Mouse (Mus musculus) midbrain, embryonic 10.5 days (tissue): ENCODE measurements around the gene Mtus2. TPM values are rescaled to one million over a fixed set of nuclear protein-coding genes. Genes with fewer than 3 reads are reported as not detected.

Experiments
- DNase-seq: peaks from one replicate; pipeline ENCODE4 v3.0.0-alpha.2; 2017; ENCODE audit warnings: low spot score
- H3K27ac ChIP-seq: fragments of 300-500 bp; sonication (generic); replicated peaks from 2 replicates; pipeline ENCODE4 v1.5.1; 2016; ENCODE audit warnings: mild to moderate bottlenecking
- H3K27me3 ChIP-seq: fragments of 300-500 bp; sonication (generic); 2 replicates; pipeline ENCODE4 v1.6.1; 2016; ENCODE audit warnings: low read depth, mild to moderate bottlenecking; ENCODE audit not compliant: poor library complexity, severe bottlenecking
- H3K36me3 ChIP-seq: fragments of 300-500 bp; sonication (generic); 2 replicates; pipeline ENCODE4 v1.6.1; 2016; ENCODE audit warnings: mild to moderate bottlenecking, moderate library complexity
- H3K4me1 ChIP-seq: fragments of 300-500 bp; sonication (generic); 2 replicates; pipeline ENCODE4 v1.6.1; 2016
- H3K4me3 ChIP-seq: fragments of 300-500 bp; sonication (generic); 2 replicates; pipeline ENCODE4 v1.5.1; 2016; ENCODE audit warnings: mild to moderate bottlenecking, moderate library complexity
- H3K9me3 ChIP-seq: fragments of 300-500 bp; sonication (generic); replicated peaks from 2 replicates; pipeline ENCODE4 v1.6.1; 2016; ENCODE audit warnings: mild to moderate bottlenecking
- WGBS: fragments of 180-500 bp; shearing (Covaris S2); methylation state at CpG from one replicate; pipeline ENCODE4 v1.1.7; 2016; 5-methylcytosine and 5-hydroxymethylcytosine counted together
- polyA plus RNA-seq: library from polyadenylated mRNA; unstranded; fragments of >200 nt; fragmentation: Nextera tagmentation; extraction: Ambion mirVana; gene quantifications from 2 replicates; pipeline ENCODE4 v1.2.1, GENCODE M21; 2016

Gene Mtus2
- polyA plus RNA-seq, 1 experiment from 2014 or later = 5.1 TPM

- Histone ChIP-seq H3K27me3 (no peaks in the 10 kb centered on the region), H3K27ac (no peak overlapping the region), H3K4me3 (no peak overlapping the region), H3K9me3 (no peaks in the 10 kb centered on the region), H3K36me3 (peaks cover 38% of the 10 kb centered on the region), H3K4me1 (no peaks in the 10 kb centered on the region)
- WGBS = 44% methylated on average over 8 of the region's 8 CpGs
- DNase-seq = peak; percentile 64
These were observed 375.5 kb downstream of the Mtus2 start for GRCm38 (mm10) chr5:148332622-148332974.

- peaks cover 41% of the 10 kb centered on the region for H3K36me3 ChIP-seq
- H3K27ac ChIP-seq = no peak overlapping the region
- 93% methylated on average over 5 of the region's 5 CpGs for WGBS
- no peaks in the 10 kb centered on the region for H3K27me3 ChIP-seq
- H3K4me3 ChIP-seq = no peak overlapping the region
- no peaks in the 10 kb centered on the region for H3K9me3 ChIP-seq
- no peak for DNase-seq
- H3K4me1 ChIP-seq = peaks cover 10% of the 10 kb centered on the region
These were observed 382.0 kb downstream of the Mtus2 start for GRCm38 (mm10) chr5:148339126-148339525.

DNA sequence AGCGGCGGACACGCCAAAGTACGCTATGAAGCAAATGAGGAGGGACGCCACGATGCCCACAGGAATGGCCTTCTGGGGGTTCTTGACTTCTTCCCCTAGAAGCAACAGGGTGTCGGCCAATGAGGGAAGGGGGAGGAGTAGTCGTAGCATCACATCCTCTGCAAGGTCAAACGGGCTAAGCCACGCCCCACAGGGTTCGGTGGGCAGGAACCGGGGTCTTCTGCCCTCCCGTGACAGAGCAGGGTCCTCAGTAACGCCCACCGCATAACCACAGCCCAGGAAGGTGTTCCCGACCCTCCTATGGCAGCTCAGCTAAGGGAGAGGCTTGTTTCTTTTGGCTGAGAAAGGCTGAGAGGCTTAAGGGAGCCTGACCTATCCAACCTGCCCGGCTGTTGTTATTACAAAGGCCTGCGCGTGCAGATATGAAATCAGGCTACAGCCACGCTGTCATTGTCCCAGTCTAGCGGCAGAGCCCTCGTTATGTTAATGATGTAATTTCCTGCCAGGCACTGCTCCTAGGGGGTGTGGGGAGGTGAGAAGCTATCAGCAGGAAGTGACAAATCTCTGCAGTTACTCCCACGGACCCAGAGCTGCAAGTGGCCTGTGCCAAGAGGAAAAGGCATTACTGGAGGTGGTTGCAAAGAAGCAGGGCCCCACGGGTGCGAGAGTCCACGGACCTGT is 385.1 kb downstream of the Mtus2 start:
- Histone ChIP-seq H3K4me3 (peak overlapping the region; percentile 31), H3K9me3 (no peaks in the 10 kb centered on the region), H3K27me3 (no peaks in the 10 kb centered on the region), H3K4me1 (peaks cover 10% of the 10 kb centered on the region), H3K36me3 (peaks cover 32% of the 10 kb centered on the region), H3K27ac (peak overlapping the region; percentile 58)
- WGBS = 37% methylated on average over 26 of the region's 26 CpGs
- DNase-seq = no peak

DNA sequence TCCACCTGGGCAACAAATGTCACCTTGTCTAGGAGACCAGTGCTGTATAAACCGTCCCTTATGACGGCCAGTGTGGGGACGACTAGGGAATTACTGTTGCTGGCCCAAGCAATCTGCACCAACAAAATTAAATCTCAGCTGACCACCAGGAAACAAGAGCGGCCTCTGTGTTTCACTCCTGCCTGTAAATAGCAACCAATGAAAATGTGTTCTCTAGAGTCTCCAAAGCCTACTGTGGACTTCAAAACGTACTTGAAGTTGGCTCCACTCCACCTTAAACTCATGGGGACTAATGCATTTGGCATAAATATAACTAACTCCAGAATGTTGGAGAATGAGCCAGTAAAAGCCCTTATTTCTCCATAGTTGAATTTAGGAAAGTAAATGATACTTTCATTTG is 387.3 kb downstream of the Mtus2 start:
- no peaks in the 10 kb centered on the region for H3K27me3 ChIP-seq
- H3K4me1 ChIP-seq = peaks cover 10% of the 10 kb centered on the region
- H3K4me3 ChIP-seq = no peak overlapping the region
- 89% methylated on average over 5 of the region's 5 CpGs for WGBS
- H3K9me3 ChIP-seq = no peaks in the 10 kb centered on the region
- no peak overlapping the region for H3K27ac ChIP-seq
- DNase-seq = no peak
- H3K36me3 ChIP-seq = peaks cover 36% of the 10 kb centered on the region

DNA sequence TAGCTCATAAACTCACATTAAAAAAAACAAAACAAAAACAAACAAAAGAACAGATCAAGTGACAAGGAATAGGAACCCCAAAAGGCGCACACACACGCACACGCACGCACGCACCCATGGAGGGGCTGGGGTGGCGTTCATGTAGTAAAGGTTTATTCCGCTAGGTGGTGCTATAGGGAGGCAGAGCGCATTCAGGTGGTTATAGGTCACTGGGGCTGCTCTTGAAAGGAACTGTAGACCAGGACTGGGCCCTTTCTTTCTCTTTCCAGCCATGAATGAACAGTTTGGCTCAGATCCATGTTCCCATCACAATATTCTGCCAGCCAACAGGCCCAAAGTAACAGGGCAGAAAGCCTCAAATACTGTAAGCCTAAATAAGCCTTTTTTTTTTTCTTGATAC is 389.4 kb downstream of the Mtus2 start:
- 76% methylated on average over 8 of the region's 8 CpGs for WGBS
- Histone ChIP-seq H3K36me3 (peaks cover 33% of the 10 kb centered on the region), H3K9me3 (no peaks in the 10 kb centered on the region), H3K4me3 (no peak overlapping the region), H3K27ac (no peak overlapping the region), H3K4me1 (peaks cover 10% of the 10 kb centered on the region), H3K27me3 (no peaks in the 10 kb centered on the region)
- DNase-seq = no peak

DNA sequence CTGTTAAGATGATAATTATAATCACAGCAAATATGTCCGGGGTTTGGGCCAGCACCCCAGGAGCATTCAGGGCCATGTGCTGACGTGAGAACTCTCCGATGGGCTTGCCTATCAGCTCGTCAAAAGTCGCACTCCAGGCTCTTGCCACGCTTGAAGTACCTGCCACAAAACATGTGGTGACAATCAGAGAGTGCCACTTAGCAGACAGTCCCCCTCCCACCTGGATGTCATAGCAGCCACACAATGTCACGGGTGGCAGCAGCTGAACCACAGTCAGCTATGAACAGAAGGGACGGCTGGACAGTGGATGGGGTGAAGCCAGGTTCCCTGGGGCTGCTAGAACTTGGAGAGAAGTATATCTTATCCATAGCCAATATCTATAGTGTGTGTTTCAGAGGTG is 391.0 kb downstream of the Mtus2 start:
- no peak overlapping the region for H3K4me3 ChIP-seq
- peaks cover 35% of the 10 kb centered on the region for H3K36me3 ChIP-seq
- no peak overlapping the region for H3K27ac ChIP-seq
- H3K4me1 ChIP-seq = no peaks in the 10 kb centered on the region
- 82% methylated on average over 8 of the region's 8 CpGs for WGBS
- no peaks in the 10 kb centered on the region for H3K27me3 ChIP-seq
- no peaks in the 10 kb centered on the region for H3K9me3 ChIP-seq
- no peak for DNase-seq

DNA sequence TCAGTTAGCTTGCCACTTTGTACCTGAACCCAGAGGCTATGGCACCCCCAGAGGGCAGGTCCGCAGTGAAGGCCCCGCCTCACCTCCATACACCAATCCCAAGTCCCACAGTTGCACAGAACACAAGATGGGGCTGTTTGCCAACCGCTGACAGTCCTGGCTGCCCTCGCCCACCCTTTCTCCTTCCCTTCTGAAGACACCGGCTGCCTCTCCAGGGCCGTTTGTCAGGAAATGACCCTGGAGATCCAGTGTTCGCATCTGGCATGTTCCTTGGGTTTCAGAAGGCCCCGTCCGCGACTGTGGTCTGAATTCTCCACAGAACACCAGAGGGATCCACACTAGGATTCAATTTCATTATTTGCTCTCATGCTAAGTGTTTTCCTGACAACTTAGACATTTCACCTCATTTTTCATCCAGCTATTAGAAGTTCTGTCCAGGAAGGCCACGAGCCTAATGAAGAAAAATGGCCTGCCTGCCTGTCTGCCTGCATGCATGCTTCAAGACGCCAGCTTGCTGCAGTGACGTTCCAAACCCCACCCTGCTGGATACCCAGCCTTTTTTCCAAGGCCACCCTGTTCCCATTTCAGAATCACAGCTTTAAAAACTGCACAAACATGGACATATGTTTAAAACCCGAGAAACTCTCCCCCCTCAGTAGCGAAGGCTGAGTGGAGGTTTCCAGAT is 392.3 kb downstream of the Mtus2 start:
- H3K27me3 ChIP-seq = no peaks in the 10 kb centered on the region
- 85% methylated on average over 15 of the region's 15 CpGs for WGBS
- DNase-seq = no peak
- H3K27ac ChIP-seq = no peak overlapping the region
- H3K4me1 ChIP-seq = no peaks in the 10 kb centered on the region
- no peaks in the 10 kb centered on the region for H3K9me3 ChIP-seq
- H3K4me3 ChIP-seq = no peak overlapping the region
- H3K36me3 ChIP-seq = peaks cover 29% of the 10 kb centered on the region

DNA sequence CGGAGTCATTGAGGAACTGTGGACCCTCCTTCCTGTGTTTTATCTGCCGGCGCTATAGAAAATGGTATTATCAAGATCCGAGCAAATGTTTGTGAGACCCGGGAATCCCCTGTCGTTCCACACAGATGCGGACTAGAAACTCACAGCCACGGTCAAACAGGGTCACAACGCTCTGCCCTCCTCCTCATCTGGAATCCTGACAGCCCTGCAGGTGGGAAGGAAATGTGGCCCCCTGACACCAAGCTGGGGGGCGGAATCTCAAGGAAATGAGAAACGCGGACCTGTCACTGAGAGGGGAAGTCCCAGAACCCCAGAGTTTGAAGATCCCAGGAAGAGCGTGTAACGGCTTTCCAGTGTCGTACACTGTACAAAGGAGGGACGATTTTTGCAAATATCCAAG is 396.3 kb downstream of the Mtus2 start:
- Histone ChIP-seq H3K36me3 (peaks cover 18% of the 10 kb centered on the region), H3K9me3 (no peaks in the 10 kb centered on the region), H3K4me3 (no peak overlapping the region), H3K4me1 (no peaks in the 10 kb centered on the region), H3K27me3 (no peaks in the 10 kb centered on the region), H3K27ac (no peak overlapping the region)
- DNase-seq = no peak
- whole genome bisulfite sequencing = 87% methylated on average over 16 of the region's 16 CpGs

DNA sequence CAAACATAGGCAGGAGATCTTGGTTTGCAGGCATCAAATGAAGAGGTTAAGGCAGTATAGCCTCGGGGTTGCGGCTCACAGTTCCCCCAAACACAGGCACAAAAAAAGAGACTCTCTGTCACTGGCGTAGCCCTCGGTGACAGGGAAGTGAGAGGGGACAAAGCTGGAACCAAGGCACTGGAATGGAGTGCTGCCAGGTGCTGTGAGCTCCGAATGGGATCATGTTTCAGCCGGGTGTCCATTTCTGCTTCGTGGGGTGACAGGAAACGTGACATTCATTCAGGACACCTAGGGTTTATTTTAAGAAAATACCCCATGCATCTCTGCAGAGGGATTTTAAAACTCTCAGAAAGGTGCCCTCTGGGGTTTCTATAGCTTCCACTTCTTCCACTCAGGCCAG is 397.4 kb downstream of the Mtus2 start:
- Histone ChIP-seq H3K9me3 (no peaks in the 10 kb centered on the region), H3K4me1 (no peaks in the 10 kb centered on the region), H3K36me3 (peaks cover 25% of the 10 kb centered on the region), H3K4me3 (no peak overlapping the region), H3K27ac (no peak overlapping the region), H3K27me3 (no peaks in the 10 kb centered on the region)
- 81% methylated on average over 8 of the region's 8 CpGs for WGBS
- no peak for DNase-seq

DNA sequence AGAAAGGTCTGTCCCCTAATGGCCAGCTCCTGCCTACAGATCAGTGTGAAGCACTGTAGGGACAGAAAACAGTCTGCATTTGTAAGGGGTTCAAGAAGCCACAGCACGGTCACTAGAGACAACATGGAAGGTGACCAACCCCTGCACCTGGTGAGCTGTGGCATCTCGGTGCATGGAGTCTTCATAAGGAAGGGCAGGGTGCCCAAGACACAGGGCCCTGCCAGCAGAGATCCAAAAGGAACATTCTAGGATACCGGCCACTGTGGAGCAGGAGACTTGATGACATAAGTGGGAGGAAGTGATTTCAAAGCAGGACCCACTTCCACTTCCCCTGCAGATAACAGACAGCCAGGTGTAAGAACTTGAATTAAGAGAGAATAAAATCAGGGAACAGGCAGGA is 398.7 kb downstream of the Mtus2 start:
- peaks cover 25% of the 10 kb centered on the region for H3K36me3 ChIP-seq
- no peaks in the 10 kb centered on the region for H3K27me3 ChIP-seq
- DNase-seq = no peak
- H3K9me3 ChIP-seq = no peaks in the 10 kb centered on the region
- no peak overlapping the region for H3K27ac ChIP-seq
- WGBS = 90% methylated on average over 3 of the region's 3 CpGs
- H3K4me3 ChIP-seq = no peak overlapping the region
- no peaks in the 10 kb centered on the region for H3K4me1 ChIP-seq

- Histone ChIP-seq H3K27ac (no peak overlapping the region), H3K36me3 (peaks cover 15% of the 10 kb centered on the region), H3K9me3 (no peaks in the 10 kb centered on the region), H3K4me3 (no peak overlapping the region), H3K4me1 (peaks cover 10% of the 10 kb centered on the region), H3K27me3 (no peaks in the 10 kb centered on the region)
- no peak for DNase-seq
- WGBS = 93% methylated on average over 6 of the region's 6 CpGs
These were observed 400.0 kb downstream of the Mtus2 start for GRCm38 (mm10) chr5:148357168-148357567.

- H3K9me3 ChIP-seq = no peaks in the 10 kb centered on the region
- 93% methylated on average over 11 of the region's 11 CpGs for WGBS
These were observed 402.0 kb downstream of the Mtus2 start for GRCm38 (mm10) chr5:148359131-148359530.

GRCm38 (mm10) chr5:148360922-148361758 is 404.0 kb downstream of the Mtus2 start:
- no peak for DNase-seq
- WGBS = 80% methylated on average over 16 of the region's 16 CpGs
- H3K27ac ChIP-seq = no peak overlapping the region
- H3K9me3 ChIP-seq = no peaks in the 10 kb centered on the region
- peaks cover 35% of the 10 kb centered on the region for H3K36me3 ChIP-seq
- no peak overlapping the region for H3K4me3 ChIP-seq
- H3K27me3 ChIP-seq = no peaks in the 10 kb centered on the region
- peaks cover 14% of the 10 kb centered on the region for H3K4me1 ChIP-seq

More at GRCm38 (mm10) chr5:148359131-148359530, 402.0 kb downstream of the Mtus2 start:
- no peak for DNase-seq
- Histone ChIP-seq H3K4me3 (no peak overlapping the region), H3K4me1 (peaks cover 14% of the 10 kb centered on the region), H3K27me3 (no peaks in the 10 kb centered on the region), H3K27ac (no peak overlapping the region), H3K36me3 (peaks cover 26% of the 10 kb centered on the region)
